Mouse (Mus musculus) E14TG2a.4 (cell line): ENCODE data around the gene Nom1.
A peak's percentile ranks its signal among the peaks of the same experiment; 100 is the strongest.

Experiments
- H3K27me3 ChIP-seq: 2 replicates; pipeline ENCODE4 v1.6.1; 2014; ENCODE audit warnings: low read length, control low read depth; ENCODE audit not compliant: insufficient read depth
- H3K36me3 ChIP-seq: 2 replicates; pipeline ENCODE4 v1.6.1; 2014; ENCODE audit warnings: low read length, control low read depth; ENCODE audit not compliant: insufficient read depth
- H3K4me1 ChIP-seq: replicated peaks from 2 replicates; pipeline ENCODE4 v1.6.1; 2014; ENCODE audit warnings: low read depth, low read length, control low read depth
- H3K4me3 ChIP-seq: replicated peaks from 2 replicates; pipeline ENCODE4 v1.5.1; 2014; ENCODE audit warnings: mild to moderate bottlenecking, low read length
- H3K9me3 ChIP-seq: 2 replicates; pipeline ENCODE4 v1.6.1; 2014; ENCODE audit warnings: low read length, control low read depth
- CTCF ChIP-seq: conservative IDR thresholded peaks from 2 replicates; pipeline ENCODE4 v1.5.1; 2014; ENCODE audit warnings: low read length
- NANOG ChIP-seq: IDR thresholded peaks from 2 replicates; pipeline ENCODE4 v1.6.1; 2014; ENCODE audit warnings: borderline replicate concordance, low read length, mixed read lengths
- POU5F1 ChIP-seq: IDR thresholded peaks from 2 replicates; pipeline ENCODE4 v1.6.1; 2014; ENCODE audit warnings: low read length, borderline replicate concordance

The Nom1 gene

GRCm38 (mm10) chr5:29484965-29485940 is 50.8 kb downstream of the Nom1 start:
- Histone ChIP-seq H3K4me3 (peak overlapping the region; percentile 68), H3K4me1 (peaks cover 35% of the 10 kb centered on the region), H3K9me3 (no peaks in the 10 kb centered on the region), H3K36me3 (no peaks in the 10 kb centered on the region), H3K27me3 (peaks cover 93% of the 10 kb centered on the region)
- TF ChIP-seq NANOG = no peak
- no peak for TF ChIP-seq CTCF
- no peak for TF ChIP-seq POU5F1

DNA sequence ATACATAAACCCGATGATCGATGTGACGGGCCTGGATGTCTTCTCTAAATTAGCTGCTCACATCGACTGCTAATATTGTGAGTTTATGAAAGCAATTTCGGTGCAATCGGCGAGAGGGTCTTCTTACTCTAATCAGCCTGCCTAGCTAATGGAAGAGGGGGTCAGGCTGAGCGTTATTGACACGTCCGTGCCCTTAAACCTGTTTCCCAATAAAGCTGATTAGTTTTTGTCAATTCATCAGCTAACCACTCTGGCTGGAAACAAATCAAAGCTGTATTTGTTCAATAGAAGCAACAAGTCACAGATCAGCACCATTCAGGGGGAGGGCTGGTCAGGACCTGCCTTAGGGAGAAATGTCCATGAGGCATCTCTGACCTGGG is 51.5 kb downstream of the Nom1 start:
- no peak for TF ChIP-seq NANOG
- TF ChIP-seq CTCF = no peak
- no peak for TF ChIP-seq POU5F1
- H3K4me1 ChIP-seq = peaks cover 31% of the 10 kb centered on the region
- no peaks in the 10 kb centered on the region for H3K9me3 ChIP-seq

GRCm38 (mm10) chr5:29487321-29487720 is 52.9 kb downstream of the Nom1 start:
- Histone ChIP-seq H3K4me1 (peaks cover 25% of the 10 kb centered on the region), H3K36me3 (no peaks in the 10 kb centered on the region), H3K4me3 (no peak overlapping the region), H3K27me3 (peaks cover 76% of the 10 kb centered on the region), H3K9me3 (no peaks in the 10 kb centered on the region)
- TF ChIP-seq NANOG (no peak), CTCF (no peak), POU5F1 (no peak)

More for the DNA sequence above, 51.5 kb downstream of the Nom1 start:
- Histone ChIP-seq H3K27me3 (peaks cover 89% of the 10 kb centered on the region), H3K36me3 (no peaks in the 10 kb centered on the region), H3K4me3 (no peak overlapping the region; the same call in 1 of the 2 replicates)

GRCm38 (mm10) chr5:29507013-29507412 is 72.5 kb downstream of the Nom1 start:
- no peak overlapping the region for H3K4me3 ChIP-seq
- no peaks in the 10 kb centered on the region for H3K4me1 ChIP-seq
- TF ChIP-seq NANOG = no peak
- no peak for TF ChIP-seq POU5F1
- TF ChIP-seq CTCF = no peak
- H3K27me3 ChIP-seq = peaks cover 4% of the 10 kb centered on the region
- H3K9me3 ChIP-seq = no peaks in the 10 kb centered on the region
- no peaks in the 10 kb centered on the region for H3K36me3 ChIP-seq
